ENCODE assay signal across 10 mouse cellular contexts in genomic region chr8:120553441-120554123, GRCm38 (mm10). TPM values are rescaled to one million over a fixed set of nuclear protein-coding genes. Genes with fewer than 3 reads are reported as not detected.
A peak's percentile ranks its signal among the peaks of the same experiment; 100 is the strongest.
DNase-seq lines count a peak whose midpoint lies in the region; ATAC-seq and TF ChIP-seq lines count a peak whose summit lies in the region.
"Had no signal": no experiment of that assay in that cellular context is flagged by ENCODE, and none has a peak within 500 bp of the region (broad histone marks: within the 10 kb centered on the region; RNA-seq: fewer than 3 reads in every experiment).

No protein-coding gene starts in this region.

- H3K4me1 ChIP-seq in heart, embryonic 10.5 days: peaks cover 100% of the 10 kb centered on the region
- peaks cover 100% of the 10 kb centered on the region for H3K4me1 ChIP-seq in midbrain, embryonic 10.5 days
- H3K4me1 ChIP-seq in midbrain, embryonic 16.5 days (ENCODE audit: control insufficient read depth, insufficient read depth, low read length): peaks cover 67% of the 10 kb centered on the region
- peaks cover 4 to 8% of the 10 kb centered on the region in 2 experiments; a peak in 3 of 4 replicates for H3K4me1 ChIP-seq in liver, embryonic 14.5 days (replicated peaks; ENCODE audit: control insufficient read depth in 2 of 2, insufficient read depth in 2 of 2, low read length in 1 of 2)

- no peak for TF ChIP-seq EP300 in liver, embryonic 14.5 days (IDR thresholded peaks at IDR 0.05; ENCODE audit: low read depth)

- H3K9me3 ChIP-seq in heart, embryonic 10.5 days: no peaks in the 10 kb centered on the region
- no peaks in the 10 kb centered on the region for H3K9me3 ChIP-seq in midbrain, embryonic 10.5 days (replicated peaks)
- no peaks in the 10 kb centered on the region for H3K9me3 ChIP-seq in midbrain, embryonic 16.5 days (replicated peaks; ENCODE audit: control insufficient read depth, low read length, poor library complexity, severe bottlenecking)
- H3K9me3 ChIP-seq in liver, embryonic 14.5 days (ENCODE audit: control insufficient read depth, low read length): no peaks in the 10 kb centered on the region
- H3K9me3 ChIP-seq: liver, embryonic 13.5 days had no signal

- no peaks in the 10 kb centered on the region for H3K27me3 ChIP-seq in heart, embryonic 10.5 days (ENCODE audit: insufficient read depth, poor library complexity, severe bottlenecking)
- peaks cover 19% of the 10 kb centered on the region; the same call in 1 of the 2 replicates for H3K27me3 ChIP-seq in midbrain, embryonic 10.5 days (ENCODE audit: low read depth, poor library complexity, severe bottlenecking)
- no peaks in the 10 kb centered on the region for H3K27me3 ChIP-seq in midbrain, embryonic 16.5 days (ENCODE audit: control insufficient read depth, insufficient read depth, low read depth, low read length)
- no peaks in the 10 kb centered on the region for H3K27me3 ChIP-seq in liver, embryonic 14.5 days (ENCODE audit: control insufficient read depth, insufficient read depth, low read length)
- H3K27me3 ChIP-seq: liver, embryonic 13.5 days had no signal

- TF ChIP-seq CTCF in liver, embryonic 14.5 days (IDR thresholded peaks at IDR 0.05; ENCODE audit: low read depth): peak; percentile 36; the same call in 1 of the 2 replicates

- H3K4me2 ChIP-seq in midbrain, embryonic 16.5 days (ENCODE audit: low read length): no peak overlapping the region
- no peak overlapping the region for H3K4me2 ChIP-seq in liver, embryonic 14.5 days (ENCODE audit: low read depth)
- H3K4me2 ChIP-seq: liver, embryonic 13.5 days had no signal

- H3K27ac ChIP-seq in heart, embryonic 10.5 days: peak overlapping the region; percentile 67; the same call in 1 of the 2 replicates
- peak overlapping the region; percentile 50; the same call in 1 of the 2 replicates for H3K27ac ChIP-seq in midbrain, embryonic 10.5 days (replicated peaks)
- no peak overlapping the region for H3K27ac ChIP-seq in midbrain, embryonic 16.5 days (ENCODE audit: low read length)
- no peak overlapping the region for H3K27ac ChIP-seq in liver, embryonic 14.5 days
- H3K27ac ChIP-seq: liver, embryonic 13.5 days had no signal

- 82% methylated on average over 24 of the region's 24 CpGs for WGBS in heart, embryonic 10.5 days
- WGBS in midbrain, embryonic 10.5 days: 90% methylated on average over 24 of the region's 24 CpGs
- 88% methylated on average over 24 of the region's 24 CpGs for WGBS in midbrain, embryonic 16.5 days
- 86% methylated on average over 24 of the region's 24 CpGs for WGBS in liver, embryonic 14.5 days (ENCODE audit: insufficient replicate concordance)

- H3K4me3 ChIP-seq in heart, embryonic 10.5 days: no peak overlapping the region
- no peak overlapping the region for H3K4me3 ChIP-seq in midbrain, embryonic 10.5 days
- H3K4me3 ChIP-seq in midbrain, embryonic 16.5 days (ENCODE audit: low read depth, low read length): no peak overlapping the region
- H3K4me3 ChIP-seq in liver, embryonic 14.5 days (ENCODE audit: insufficient read depth in 1 of 2, low read depth in 2 of 2, low read length in 2 of 2): no peak overlapping the region
- H3K4me3 ChIP-seq: liver, embryonic 13.5 days had no signal

- H3K9ac ChIP-seq in midbrain, embryonic 16.5 days (ENCODE audit: low read depth, low read length): no peak overlapping the region
- H3K9ac ChIP-seq in liver, embryonic 14.5 days (replicated peaks): no peak overlapping the region
- H3K9ac ChIP-seq: liver, embryonic 13.5 days had no signal

- ATAC-seq in midbrain, embryonic 16.5 days: no peak
- no peak for ATAC-seq in liver, embryonic 14.5 days (ENCODE audit: insufficient read depth)
- ATAC-seq: inflammation-experienced regulatory T-cells, adult 6 months had no signal

- DNase-seq in heart, embryonic 10.5 days (ENCODE audit: low spot score): no peak
- no peak for DNase-seq in heart, adult 9 months (ENCODE audit: low spot score in 2 of 2)
- DNase-seq in midbrain, embryonic 10.5 days (ENCODE audit: low spot score): no peak
- DNase-seq in liver, embryonic 14.5 days (ENCODE audit: low read depth in 3 of 3, low spot score in 3 of 3): no peak
- peak; percentile 84 for DNase-seq in thymus, postnatal 14 days
- DNase-seq in retina, embryonic 14.5 days (ENCODE audit: low spot score): no peak
- no peak for DNase-seq in urinary bladder, adult 18-20 months (ENCODE audit: low spot score in 2 of 2)
- DNase-seq: liver, embryonic 13.5 days had no signal

- H3K36me3 ChIP-seq in heart, embryonic 10.5 days: peaks cover 24% of the 10 kb centered on the region
- H3K36me3 ChIP-seq in midbrain, embryonic 10.5 days: peaks cover 49% of the 10 kb centered on the region
- 0 out of 2 replicates have a peak, but pooled peaks cover 3% of the 10 kb centered on the region for H3K36me3 ChIP-seq in midbrain, embryonic 16.5 days (ENCODE audit: control insufficient read depth, insufficient read depth, low read length)
- H3K36me3 ChIP-seq in liver, embryonic 14.5 days (replicated peaks; ENCODE audit: control insufficient read depth, insufficient read depth, low read depth): peaks cover 35% of the 10 kb centered on the region

RNA-seq across cellular contexts. Expression of gene Gins2, which starts 35.5 kb away (rescaled TPM):
- polyA plus RNA-seq in heart, embryonic 10.5 days (2016; fragmentation: Nextera tagmentation; extraction: Ambion mirVana): 106 and 125 TPM in 2 replicates
- 162 and 192 TPM in 2 replicates for polyA plus RNA-seq in midbrain, embryonic 10.5 days (2016; fragmentation: Nextera tagmentation; extraction: Ambion mirVana)
- 10.7 and 13.3 TPM in 2 replicates for polyA plus RNA-seq in midbrain, embryonic 16.5 days (2015; fragmentation: Nextera tagmentation; extraction: Ambion mirVana)
- polyA plus RNA-seq in liver, embryonic 14.5 days (2012; rRNA removed): 31.5 and 37.5 TPM in 2 replicates
- polyA plus RNA-seq in liver, embryonic 14.5 days (2014; fragmentation: Nextera tagmentation; extraction: Ambion mirVana): 63.4 and 63.7 TPM in 2 replicates

Comparison
In these comparisons a context has a peak if more than half of its experiments do, and no peak if none do; other contexts are left out.
1. H3K27ac ChIP-seq: peak in heart, embryonic 10.5 days (single experiment) and midbrain, embryonic 10.5 days (single experiment); none in midbrain, embryonic 16.5 days (single experiment) and liver, embryonic 14.5 days (single experiment).